In the genomic region with DNA sequence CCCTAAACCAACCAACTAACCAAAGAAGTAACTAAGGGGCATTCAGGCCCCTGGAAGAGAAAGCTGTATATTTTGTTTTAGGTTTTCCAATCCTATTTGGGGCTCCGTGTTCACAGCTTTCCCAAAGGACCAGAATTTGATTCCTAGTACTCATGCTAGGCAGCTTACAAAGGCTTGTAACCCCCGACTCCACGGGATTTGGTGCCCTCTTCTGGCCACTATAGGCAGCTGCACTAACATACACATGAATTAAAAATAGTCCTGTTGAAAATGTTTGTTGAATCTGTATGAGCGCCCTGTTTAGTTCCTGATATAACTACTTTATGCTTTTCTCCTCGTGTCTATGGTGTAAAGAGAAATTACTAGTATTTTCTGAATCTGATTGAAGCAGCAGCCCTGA, we compare ENCODE assay signal across 9 mouse cellular contexts. TPM values are rescaled to one million over a fixed set of nuclear protein-coding genes. Genes with fewer than 3 reads are reported as not detected.
DNase-seq lines count a peak whose midpoint lies in the region; ATAC-seq lines count a peak whose summit lies in the region.
"Had no signal": no experiment of that assay in that cellular context is flagged by ENCODE, and none has a peak within 500 bp of the region (broad histone marks: within the 10 kb centered on the region; RNA-seq: fewer than 3 reads in every experiment).

No protein-coding gene starts in this region.

- no peak overlapping the region for H3K9ac ChIP-seq in heart, embryonic 11.5 days (ENCODE audit: low read depth, low read length)
- H3K9ac ChIP-seq in midbrain, embryonic 13.5 days (replicated peaks) = no peak overlapping the region
- H3K9ac ChIP-seq: lung, embryonic 15.5 days had no signal

- H3K4me3 ChIP-seq in heart, embryonic 11.5 days (ENCODE audit: low read depth, low read length) = no peak overlapping the region
- H3K4me3 ChIP-seq in midbrain, embryonic 13.5 days (replicated peaks) = no peak overlapping the region
- H3K4me3 ChIP-seq: lung, embryonic 15.5 days had no signal

- DNase-seq in heart, adult 18-20 months = peak; percentile 7 to 34
- DNase-seq in urinary bladder, postnatal 14 days (ENCODE audit: low spot score) = peak; percentile 5
- DNase-seq in urinary bladder, adult 2 months (ENCODE audit: low spot score) = no peak
- DNase-seq in cerebellum, adult 11-12 months = peak; percentile 15
- DNase-seq in induced T-regulatory cell, adult 2 months (ENCODE audit: low read depth) = peak; percentile 71
- DNase-seq in ovary, postnatal 36 days (ENCODE audit: low spot score) = no peak

- H3K27ac ChIP-seq in heart, embryonic 11.5 days (ENCODE audit: low read depth, low read length) = no peak overlapping the region
- H3K27ac ChIP-seq in midbrain, embryonic 13.5 days = no peak overlapping the region
- H3K27ac ChIP-seq: lung, embryonic 15.5 days had no signal

- no peaks in the 10 kb centered on the region for H3K27me3 ChIP-seq in heart, embryonic 11.5 days (ENCODE audit: control insufficient read depth, insufficient read depth, low read length)
- no peaks in the 10 kb centered on the region for H3K27me3 ChIP-seq in midbrain, embryonic 13.5 days
- H3K27me3 ChIP-seq: lung, embryonic 15.5 days had no signal

- no peaks in the 10 kb centered on the region for H3K9me3 ChIP-seq in heart, embryonic 11.5 days (replicated peaks; ENCODE audit: control insufficient read depth, low read length)
- H3K9me3 ChIP-seq in midbrain, embryonic 13.5 days = no peaks in the 10 kb centered on the region
- H3K9me3 ChIP-seq: lung, embryonic 15.5 days had no signal

- no peak overlapping the region for H3K4me2 ChIP-seq in heart, embryonic 11.5 days
- H3K4me2 ChIP-seq in midbrain, embryonic 13.5 days (replicated peaks) = no peak overlapping the region
- H3K4me2 ChIP-seq: lung, embryonic 15.5 days had no signal

- H3K36me3 ChIP-seq in heart, embryonic 11.5 days (ENCODE audit: control insufficient read depth, insufficient read depth, low read length) = no peaks in the 10 kb centered on the region
- no peaks in the 10 kb centered on the region for H3K36me3 ChIP-seq in midbrain, embryonic 13.5 days
- H3K36me3 ChIP-seq: lung, embryonic 15.5 days had no signal

- no peak for ATAC-seq in heart, embryonic 11.5 days (replicated peaks; ENCODE audit: insufficient number of reproducible peaks, low FRiP score, low TSS enrichment)
- ATAC-seq in midbrain, embryonic 13.5 days = 0 out of 2 replicates have a peak, but pooled peaks have one; percentile 27

- 10% methylated on average over 5 of the region's 5 CpGs for WGBS in heart, embryonic 11.5 days (ENCODE audit: insufficient replicate concordance)
- WGBS in midbrain, embryonic 13.5 days = 19% methylated on average over 5 of the region's 5 CpGs

- H3K4me1 ChIP-seq in heart, embryonic 11.5 days (ENCODE audit: control insufficient read depth, insufficient read depth, low read length) = no peaks in the 10 kb centered on the region
- no peaks in the 10 kb centered on the region for H3K4me1 ChIP-seq in midbrain, embryonic 13.5 days (replicated peaks)
- H3K4me1 ChIP-seq: lung, embryonic 15.5 days had no signal

RNA-seq across cellular contexts. Expression of a gene that starts 1.1 kb away (rescaled TPM):
- total RNA-seq in heart, adult 18-20 months (2021) = not detected
- polyA plus RNA-seq in heart, embryonic 11.5 days (2014; fragmentation: Nextera tagmentation; extraction: Ambion mirVana) = 0.82 TPM in 1 of 2 replicates, not detected in the other
- polyA plus RNA-seq in urinary bladder, adult 2 months (2012; rRNA removed) = not detected in 2 replicates
- polyA plus RNA-seq in midbrain, embryonic 13.5 days (2015; fragmentation: Nextera tagmentation; extraction: Ambion mirVana) = 0.26 TPM in 1 of 2 replicates, not detected in the other
- polyA plus RNA-seq: lung, embryonic 15.5 days had no signal

RNA-seq across cellular contexts. Expression of a gene that starts 39.3 kb away (rescaled TPM):
- not detected for total RNA-seq in heart, adult 18-20 months (2021)
- 13.7 and 16.6 TPM in 2 replicates for polyA plus RNA-seq in heart, embryonic 11.5 days (2014; fragmentation: Nextera tagmentation; extraction: Ambion mirVana)
- polyA plus RNA-seq in urinary bladder, adult 2 months (2012; rRNA removed) = 0.18 and 0.26 TPM in 2 replicates
- polyA plus RNA-seq in midbrain, embryonic 13.5 days (2015; fragmentation: Nextera tagmentation; extraction: Ambion mirVana) = 0.24 and 0.31 TPM in 2 replicates

RNA-seq across cellular contexts. Expression of a gene that starts 57.4 kb away (rescaled TPM):
- total RNA-seq in heart, adult 18-20 months (2021) = 1 to 10 TPM; 4.0 to 4.5 TPM
- polyA plus RNA-seq in heart, embryonic 11.5 days (2014; fragmentation: Nextera tagmentation; extraction: Ambion mirVana) = 46.1 and 48.6 TPM in 2 replicates
- 11.8 and 13.0 TPM in 2 replicates for polyA plus RNA-seq in urinary bladder, adult 2 months (2012; rRNA removed)
- polyA plus RNA-seq in midbrain, embryonic 13.5 days (2015; fragmentation: Nextera tagmentation; extraction: Ambion mirVana) = 49.9 and 50.4 TPM in 2 replicates

Comparison
In these comparisons a context has a peak if more than half of its experiments do, and no peak if none do; other contexts are left out.
1. DNase-seq: peak in heart, adult 18-20 months (2 of 2), urinary bladder, postnatal 14 days (single experiment), cerebellum, adult 11-12 months (single experiment) and induced T-regulatory cell, adult 2 months (single experiment); none in urinary bladder, adult 2 months (single experiment) and ovary, postnatal 36 days (single experiment).
2. RNA of a gene that starts 39.3 kb away (polyA plus RNA-seq): 13.7 to 16.6 TPM in heart, embryonic 11.5 days; 0.18 to 0.26 TPM in urinary bladder, adult 2 months and 0.24 to 0.31 TPM in midbrain, embryonic 13.5 days; every median in the first group is over 10 times any median in the second.